In the genomic region with DNA sequence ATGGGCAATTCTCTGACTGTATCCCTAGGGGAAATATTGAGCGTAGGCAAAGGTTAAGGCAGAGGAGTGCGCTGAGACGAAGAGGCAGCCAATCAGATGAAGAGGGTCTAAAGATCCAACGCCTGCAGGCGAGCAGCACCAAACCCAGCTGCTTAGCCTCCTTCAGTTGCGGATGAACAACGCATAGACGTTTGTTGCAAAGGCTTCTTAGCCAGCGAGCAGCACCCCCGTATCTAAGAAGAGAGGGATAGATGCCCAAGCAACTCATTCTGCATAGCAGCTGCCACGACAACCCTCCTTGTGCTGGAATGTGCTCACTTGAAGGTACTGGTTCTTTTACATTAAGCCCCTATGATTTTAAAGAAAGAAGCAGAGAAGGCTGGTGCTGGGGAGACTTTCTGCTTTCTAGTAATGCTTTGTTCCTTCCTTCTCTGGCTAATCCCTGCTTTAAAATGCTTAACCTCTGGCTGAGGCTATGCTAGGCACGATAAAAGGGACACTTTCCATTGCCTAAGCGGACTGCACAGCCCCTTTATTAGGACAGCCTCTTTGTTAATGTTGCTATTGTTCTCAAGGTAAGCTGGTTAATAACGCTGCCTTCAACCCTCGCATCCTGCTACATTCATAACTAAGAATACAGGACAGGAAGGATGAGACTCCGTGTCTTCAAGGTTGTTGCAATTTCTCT, we compare ENCODE assay signal across 9 mouse cellular contexts. TPM values are rescaled to one million over a fixed set of nuclear protein-coding genes. Genes with fewer than 3 reads are reported as not detected.
DNase-seq lines count a peak whose midpoint lies in the region; ATAC-seq and TF ChIP-seq lines count a peak whose summit lies in the region.
"Had no signal": no experiment of that assay in that cellular context is flagged by ENCODE, and none has a peak within 500 bp of the region (broad histone marks: within the 10 kb centered on the region; RNA-seq: fewer than 3 reads in every experiment).

A gene (plus strand): TSS at position 155 of the 688 bp plus-strand sequence.

- peak within 1 kb of the TSS; percentile 72 for H3K9ac ChIP-seq in forebrain, embryonic 14.5 days (ENCODE audit: low read length)
- H3K9ac ChIP-seq in heart, postnatal 0 days (replicated peaks; ENCODE audit: low read depth, low read length) = no peak within 1 kb of the TSS

- no peaks in the 10 kb centered on the region for H3K36me3 ChIP-seq in forebrain, embryonic 14.5 days (ENCODE audit: control insufficient read depth, insufficient read depth, low read length)
- no peaks in the 10 kb centered on the region for H3K36me3 ChIP-seq in heart, postnatal 0 days (replicated peaks; ENCODE audit: control insufficient read depth, insufficient read depth, low read length)

- H3K27ac ChIP-seq in forebrain, embryonic 14.5 days (ENCODE audit: low read depth, low read length) = peak within 1 kb of the TSS; percentile 90
- H3K27ac ChIP-seq in heart, postnatal 0 days (ENCODE audit: low read depth) = no peak within 1 kb of the TSS
- H3K27ac ChIP-seq in olfactory bulb, adult 2 months (ENCODE audit: insufficient read depth, low read depth, low read length) = peak within 1 kb of the TSS; percentile 11

- TF ChIP-seq CTCF in Patski (IDR thresholded peaks at IDR 0.05) = no peak
- TF ChIP-seq CTCF in heart, postnatal 0 days (IDR thresholded peaks at IDR 0.05; ENCODE audit: low read depth) = no peak
- no peak for TF ChIP-seq CTCF in olfactory bulb, adult 2 months (IDR thresholded peaks at IDR 0.05; ENCODE audit: insufficient read depth, low read depth, low read length)

- peak within 1 kb of the TSS; percentile 45 for H3K4me3 ChIP-seq in forebrain, embryonic 14.5 days (ENCODE audit: low read depth, low read length)
- peak within 1 kb of the TSS; percentile 11; the same call in 1 of the 2 replicates for H3K4me3 ChIP-seq in heart, postnatal 0 days (ENCODE audit: low read depth, low read length)
- peak within 1 kb of the TSS; percentile 52 for H3K4me3 ChIP-seq in olfactory bulb, adult 2 months (ENCODE audit: insufficient read depth, low read depth, low read length)
- H3K4me3 ChIP-seq: megakaryocyte, embryonic 14.5 days had no signal

- CTCF ChIA-PET in Patski (lab: Charles Lee) = no interaction called here

- no peak for ATAC-seq in Patski
- peak; percentile 93 for ATAC-seq in forebrain, embryonic 14.5 days
- no peak for ATAC-seq in heart, postnatal 0 days (ENCODE audit: insufficient read depth, low read depth)

- in situ Hi-C loops in Patski (cut with MboI; ENCODE audit: low pct_unique_long_range_greater_than_20kb) = no loop called here

- no peaks in the 10 kb centered on the region for H3K27me3 ChIP-seq in Patski
- no peaks in the 10 kb centered on the region for H3K27me3 ChIP-seq in forebrain, embryonic 14.5 days (replicated peaks; ENCODE audit: control insufficient read depth, insufficient read depth, low read length)
- H3K27me3 ChIP-seq in heart, postnatal 0 days (ENCODE audit: control insufficient read depth, insufficient read depth, low read length) = no peaks in the 10 kb centered on the region
- H3K27me3 ChIP-seq: megakaryocyte, embryonic 14.5 days had no signal

- no peaks in the 10 kb centered on the region for H3K9me3 ChIP-seq in forebrain, embryonic 14.5 days (replicated peaks; ENCODE audit: control insufficient read depth, low read length)
- H3K9me3 ChIP-seq in heart, postnatal 0 days (replicated peaks; ENCODE audit: control insufficient read depth, low read length) = no peaks in the 10 kb centered on the region

- H3K4me1 ChIP-seq in forebrain, embryonic 14.5 days (ENCODE audit: control insufficient read depth, insufficient read depth, low read length) = peaks cover 15% of the 10 kb centered on the region
- no peaks in the 10 kb centered on the region for H3K4me1 ChIP-seq in heart, postnatal 0 days (ENCODE audit: control insufficient read depth, insufficient read depth)
- H3K4me1 ChIP-seq in olfactory bulb, adult 2 months (ENCODE audit: control insufficient read depth, insufficient read depth, low read length) = no peaks in the 10 kb centered on the region
- H3K4me1 ChIP-seq: megakaryocyte, embryonic 14.5 days had no signal

- DNase-seq in Patski (ENCODE audit: low read depth, low spot score) = no peak
- no peak for DNase-seq in adrenal gland, postnatal 4 days (ENCODE audit: low spot score in 2 of 2)
- DNase-seq in forebrain, embryonic 14.5 days (ENCODE audit: low spot score) = peak; percentile 85
- no peak for DNase-seq in heart, postnatal 0 days (ENCODE audit: low spot score)
- DNase-seq in left cerebral cortex, adult 9 months (ENCODE audit: low spot score in 2 of 2) = peak; percentile 20 to 53
- no peak for DNase-seq in thymus, adult 18-20 months
- no peak for DNase-seq in lung, adult 18-20 months

- TF ChIP-seq EP300 in heart, postnatal 0 days (IDR thresholded peaks at IDR 0.05; ENCODE audit: low read depth) = no peak

- no peak for TF ChIP-seq POLR2A in olfactory bulb, adult 2 months (IDR thresholded peaks at IDR 0.05; ENCODE audit: insufficient read depth, low read depth, low read length)

- peak within 1 kb of the TSS; percentile 51 for H3K4me2 ChIP-seq in forebrain, embryonic 14.5 days (ENCODE audit: low read length)
- peak within 1 kb of the TSS; percentile 47 for H3K4me2 ChIP-seq in heart, postnatal 0 days (ENCODE audit: low read depth, low read length)

- POLR2A ChIA-PET in Patski (lab: Charles Lee) = no interaction called here

- 2% methylated on average over 16 of the region's 16 CpGs for WGBS in forebrain, embryonic 14.5 days
- WGBS in heart, postnatal 0 days = 26% methylated on average over 16 of the region's 16 CpGs
- 6% methylated on average over 16 of the region's 16 CpGs for WGBS in olfactory bulb, adult 2 months

RNA-seq across cellular contexts. Expression of the gene that starts here (rescaled TPM):
- polyA plus RNA-seq in Patski (2021) = 17.3 TPM
- 10 to 100 TPM; 88.1 TPM for total RNA-seq in adrenal gland, postnatal 4 days (2021)
- 72.8 and 78.0 TPM in 2 replicates for polyA plus RNA-seq in forebrain, embryonic 14.5 days (2014; fragmentation: Nextera tagmentation; extraction: Ambion mirVana)
- 385 and 419 TPM in 2 replicates for total RNA-seq in heart, postnatal 0 days (2014; rRNA removed; ENCODE audit: low replicate concordance)
- polyA plus RNA-seq in heart, postnatal 0 days (2015; fragmentation: Nextera tagmentation; extraction: Ambion mirVana) = 205 and 228 TPM in 2 replicates
- not detected in 2 replicates for polyA plus RNA-seq in olfactory bulb, adult 2 months (2012; ENCODE audit: insufficient read depth, insufficient read length, low replicate concordance, missing spikeins)

Comparison
In these comparisons a context has a peak if more than half of its experiments do, and no peak if none do; other contexts are left out.
1. DNase-seq: peak in forebrain, embryonic 14.5 days (single experiment) and left cerebral cortex, adult 9 months (2 of 2); none in Patski (single experiment), adrenal gland, postnatal 4 days (0 of 2), heart, postnatal 0 days (single experiment), thymus, adult 18-20 months (0 of 2) and lung, adult 18-20 months (0 of 2).
2. Peak in every context shown above with its lines, with median percentiles within 50 percentile points of each other: H3K4me3 ChIP-seq.